Mouse (Mus musculus) common myeloid progenitor, adult 5-6 weeks (primary cell): Measurements from ENCODE around the gene Olfr116. TPM values are rescaled to one million over a fixed set of nuclear protein-coding genes. Genes with fewer than 3 reads are reported as not detected.

ENCODE experiments used
- ATAC-seq: replicated peaks from 2 replicates; pipeline ENCODE4 v1.8.0; 2016; ENCODE audit warnings: low read depth, mild to moderate bottlenecking, moderate TSS enrichment, inconsistent platforms; ENCODE audit not compliant: poor library complexity, severe bottlenecking
- total RNA-seq: library from RNA; stranded (forward); fragments of 200-1000, 187-1606 nt; gene quantifications from 2 replicates; pipeline ENCODE4 v1.2.3, GENCODE M21; 2017

Gene Olfr116
- not detected in 2 replicates for total RNA-seq

DNA sequence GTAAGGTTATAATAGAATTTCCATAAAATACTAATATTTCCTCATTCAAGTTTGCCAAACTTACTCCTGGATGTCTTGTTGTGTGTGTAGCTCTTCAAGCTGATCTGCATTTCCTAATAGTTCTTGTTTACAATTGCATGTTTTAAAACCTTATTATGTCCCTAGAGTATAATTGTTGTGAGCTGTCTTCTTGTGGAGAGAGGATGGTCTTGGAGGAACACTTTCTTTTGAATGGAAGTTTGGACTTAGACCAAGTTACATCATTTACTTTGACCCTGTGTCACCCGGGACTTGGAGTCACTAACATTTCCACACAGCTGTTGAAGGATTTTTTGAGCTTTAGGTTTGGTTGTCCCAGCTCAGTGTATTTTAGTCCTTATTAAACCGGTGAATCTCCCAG, at the start of gene Olfr116, which contains the start of gene Olfr115:
TSS of gene Olfr116 (minus strand) at position 191 of the 400 bp plus-strand sequence.
TSS of gene Olfr115 (minus strand) at position 101 of the 400 bp plus-strand sequence.
- ATAC-seq: no peak

DNA sequence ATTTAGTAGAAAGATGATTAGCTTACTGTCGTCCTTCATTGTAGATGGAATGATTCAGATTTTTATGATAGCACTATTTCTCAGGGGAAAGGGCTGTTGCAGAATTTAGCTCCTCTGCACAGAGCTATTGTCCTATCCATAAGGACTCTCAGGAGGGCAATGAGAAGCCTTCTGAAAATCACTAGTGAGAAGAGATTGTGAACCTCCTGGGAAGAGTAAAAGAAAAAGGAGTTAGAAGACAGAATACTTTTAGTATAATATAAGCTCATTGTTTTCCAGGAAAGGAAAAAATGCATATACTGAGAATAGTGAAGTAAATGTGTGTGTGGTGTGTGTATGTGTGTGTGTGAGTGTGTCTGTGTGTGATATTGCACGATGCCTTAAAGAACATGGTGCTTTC, 39.7 kb upstream of the Olfr116 start, which contains the start of gene Olfr118:
TSS of gene Olfr118 (plus strand) at position 301 of the 400 bp plus-strand sequence.
- ATAC-seq: no peak

- ATAC-seq: no peak
Observed at GRCm38 (mm10) chr17:37663682-37664081, 36.7 kb upstream of the Olfr116 start, which contains the start of gene Olfr117. Gene Olfr117 (minus strand): TSS chr17:37663782.

DNA sequence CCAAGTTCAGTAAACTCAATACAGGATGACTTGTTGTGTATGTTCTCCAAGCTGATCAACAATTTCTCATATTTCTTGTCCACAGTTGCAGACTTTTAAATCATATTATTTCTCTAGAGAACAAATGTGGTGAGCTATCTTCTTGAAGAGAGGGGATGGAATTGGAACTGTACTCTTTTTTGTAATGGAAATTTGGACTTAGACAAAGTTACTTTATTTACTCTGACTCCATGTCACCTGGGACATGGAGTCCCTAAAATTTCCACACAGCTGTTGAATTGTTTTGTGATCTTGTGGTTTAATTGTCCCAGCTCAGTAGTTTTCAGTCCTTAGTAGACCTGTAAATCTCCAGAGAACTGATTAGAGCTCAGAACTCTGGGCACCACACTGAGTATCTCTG, 34.4 kb downstream of the Olfr116 start, which contains the start of gene Olfr114:
TSS of gene Olfr114 (minus strand) at position 101 of the 400 bp plus-strand sequence.
- ATAC-seq: no peak

DNA sequence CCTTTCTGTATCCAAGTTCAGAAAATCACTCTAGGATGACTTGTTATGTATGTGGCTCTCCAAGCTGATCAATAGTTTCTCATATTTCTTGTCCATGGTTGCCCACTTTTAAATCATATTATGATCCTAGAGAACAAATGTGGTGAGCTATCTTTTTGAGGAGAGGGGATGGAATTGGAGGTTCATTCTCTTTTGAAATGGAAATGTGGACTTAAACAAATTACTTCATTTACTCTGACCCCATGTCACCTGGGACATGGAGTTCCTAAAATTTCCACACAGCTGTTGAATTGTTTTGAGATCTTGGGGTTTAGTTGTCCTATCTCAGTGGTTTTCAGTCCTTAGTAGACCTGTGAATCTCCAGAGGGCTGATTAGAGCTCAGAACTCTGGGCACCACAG, 49.4 kb downstream of the Olfr116 start, which contains the start of gene Olfr113:
TSS of gene Olfr113 (minus strand) at position 101 of the 400 bp plus-strand sequence.
- no peak for ATAC-seq

Other genes starting within 250 kb of the Olfr116 start
- gene Olfr105-ps, start 248.2 kb downstream of the Olfr116 start, total RNA-seq: not detected in 2 replicates
- not detected in 2 replicates for gene Olfr106-ps, start 236.8 kb downstream of the Olfr116 start, total RNA-seq
- not detected in 2 replicates for gene Olfr107, start 228.0 kb downstream of the Olfr116 start, total RNA-seq
- gene Olfr108, start 181.7 kb downstream of the Olfr116 start, total RNA-seq: not detected in 2 replicates
- not detected in 2 replicates for gene Olfr109, start 168.3 kb downstream of the Olfr116 start, total RNA-seq
- not detected in 2 replicates for gene H2-M2, start 143.6 kb downstream of the Olfr116 start, total RNA-seq
- not detected in 2 replicates for gene Olfr110, start 134.7 kb downstream of the Olfr116 start, total RNA-seq
- gene Olfr111, start 119.2 kb downstream of the Olfr116 start, total RNA-seq: not detected in 2 replicates
- gene Olfr112, start 57.7 kb downstream of the Olfr116 start, total RNA-seq: not detected in 2 replicates
- gene Olfr113, start 49.5 kb downstream of the Olfr116 start, total RNA-seq: not detected in 2 replicates
- not detected in 2 replicates for gene Olfr114, start 34.5 kb downstream of the Olfr116 start, total RNA-seq
- gene Olfr115, start 90 bp downstream of the Olfr116 start, total RNA-seq: not detected in 2 replicates
- gene Olfr117, start 36.6 kb upstream of the Olfr116 start, total RNA-seq: not detected in 2 replicates
- gene Olfr118, start 39.8 kb upstream of the Olfr116 start, total RNA-seq: not detected in 2 replicates
- gene Olfr119, start 69.4 kb upstream of the Olfr116 start, total RNA-seq: not detected in 2 replicates
- gene Olfr120, start 94.6 kb upstream of the Olfr116 start, total RNA-seq: not detected in 2 replicates
- gene Olfr121, start 121.7 kb upstream of the Olfr116 start, total RNA-seq: not detected in 2 replicates
- not detected in 2 replicates for gene Olfr122, start 141.4 kb upstream of the Olfr116 start, total RNA-seq
- gene Olfr123, start 166.3 kb upstream of the Olfr116 start, total RNA-seq: not detected in 2 replicates
- not detected in 2 replicates for gene Olfr124, start 172.7 kb upstream of the Olfr116 start, total RNA-seq
- not detected in 2 replicates for gene Olfr125, start 205.8 kb upstream of the Olfr116 start, total RNA-seq
- not detected in 2 replicates for gene Olfr126, start 220.3 kb upstream of the Olfr116 start, total RNA-seq